Mouse (Mus musculus): ENCODE data around the gene Dcp1a.

DNA sequence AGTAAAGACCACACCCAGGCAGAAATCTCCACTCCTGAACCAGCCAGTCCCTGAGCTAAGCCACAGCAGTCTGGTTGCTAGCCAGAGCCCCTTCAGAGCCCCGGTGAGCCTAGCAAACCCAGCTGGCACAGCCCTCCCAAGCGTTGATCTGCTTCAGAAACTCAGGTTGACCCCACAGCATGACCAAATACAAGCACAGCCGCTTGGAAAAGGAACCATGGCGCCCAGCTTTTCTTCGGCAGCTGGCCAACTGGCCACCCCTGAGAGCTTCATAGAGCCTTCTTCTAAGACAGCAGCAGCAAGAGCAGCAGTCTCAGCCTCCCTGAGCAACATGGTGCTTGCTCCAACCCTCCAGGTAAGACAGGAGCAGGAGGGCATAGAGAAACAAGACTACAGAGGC is 40.0 kb downstream of the Dcp1a start:
- TF ChIP-seq POLR2A (IDR thresholded peaks at IDR 0.05; ENCODE audit: insufficient read depth, low read length) (no peak), EP300 (IDR thresholded peaks at IDR 0.05; ENCODE audit: insufficient read depth, low read depth, low read length) (no peak)
